Mouse (Mus musculus) limb, embryonic 13.5 days (tissue): ENCODE measurements around the gene Prdm12. TPM values are rescaled to one million over a fixed set of nuclear protein-coding genes. Genes with fewer than 3 reads are reported as not detected.

ENCODE experiments used
- ATAC-seq: fragments of 200-750 bp; cut with Nextera tagmentation; 2 replicates; pipeline ENCODE4 v1.8.0; 2017; ENCODE audit warnings: low read depth, moderate number of reproducible peaks, moderate TSS enrichment; ENCODE audit not compliant: low FRiP score
- H3K27ac ChIP-seq: fragments of 300-500 bp; sonication (generic); 2 replicates; pipeline ENCODE4 v1.5.1; 2015; ENCODE audit warnings: inconsistent platforms, mild to moderate bottlenecking, moderate library complexity
- H3K27me3 ChIP-seq: fragments of 300-500 bp; sonication (generic); 2 replicates; pipeline ENCODE4 v1.6.1; 2015; ENCODE audit warnings: mild to moderate bottlenecking, inconsistent platforms
- H3K36me3 ChIP-seq: fragments of 300-500 bp; sonication (generic); 2 replicates; pipeline ENCODE4 v1.6.1; 2015; ENCODE audit warnings: inconsistent platforms, mild to moderate bottlenecking, moderate library complexity
- H3K4me1 ChIP-seq: fragments of 300-500 bp; sonication (generic); 2 replicates; pipeline ENCODE4 v1.6.1; 2015; ENCODE audit warnings: inconsistent platforms
- H3K4me2 ChIP-seq: fragments of 300-500 bp; sonication (generic); replicated peaks from 2 replicates; pipeline ENCODE4 v1.6.1; 2015; ENCODE audit warnings: inconsistent platforms, mild to moderate bottlenecking, moderate library complexity
- H3K4me3 ChIP-seq: fragments of 300-500 bp; sonication (generic); 2 replicates; pipeline ENCODE4 v1.5.1; 2015; ENCODE audit warnings: moderate library complexity, mild to moderate bottlenecking, inconsistent platforms
- H3K9ac ChIP-seq: fragments of 300-500 bp; sonication (generic); 2 replicates; pipeline ENCODE4 v1.6.1; 2015; ENCODE audit warnings: mild to moderate bottlenecking, inconsistent platforms
- H3K9me3 ChIP-seq: fragments of 300-500 bp; sonication (generic); 2 replicates; pipeline ENCODE4 v1.6.1; 2016; ENCODE audit warnings: inconsistent platforms
- WGBS: fragments of 180-500 bp; shearing (Covaris S2); methylation state at CpG from one replicate; pipeline ENCODE4 v1.1.7; 2015; 5-methylcytosine and 5-hydroxymethylcytosine counted together
- polyA plus RNA-seq: library from polyadenylated mRNA; unstranded; fragments of >200 nt; fragmentation: Nextera tagmentation; extraction: Ambion mirVana; gene quantifications from 2 replicates; pipeline ENCODE4 v1.2.1, GENCODE M21; 2015

The Prdm12 gene
- polyA plus RNA-seq, 1 experiment from 2014 or later, result not detected

DNA sequence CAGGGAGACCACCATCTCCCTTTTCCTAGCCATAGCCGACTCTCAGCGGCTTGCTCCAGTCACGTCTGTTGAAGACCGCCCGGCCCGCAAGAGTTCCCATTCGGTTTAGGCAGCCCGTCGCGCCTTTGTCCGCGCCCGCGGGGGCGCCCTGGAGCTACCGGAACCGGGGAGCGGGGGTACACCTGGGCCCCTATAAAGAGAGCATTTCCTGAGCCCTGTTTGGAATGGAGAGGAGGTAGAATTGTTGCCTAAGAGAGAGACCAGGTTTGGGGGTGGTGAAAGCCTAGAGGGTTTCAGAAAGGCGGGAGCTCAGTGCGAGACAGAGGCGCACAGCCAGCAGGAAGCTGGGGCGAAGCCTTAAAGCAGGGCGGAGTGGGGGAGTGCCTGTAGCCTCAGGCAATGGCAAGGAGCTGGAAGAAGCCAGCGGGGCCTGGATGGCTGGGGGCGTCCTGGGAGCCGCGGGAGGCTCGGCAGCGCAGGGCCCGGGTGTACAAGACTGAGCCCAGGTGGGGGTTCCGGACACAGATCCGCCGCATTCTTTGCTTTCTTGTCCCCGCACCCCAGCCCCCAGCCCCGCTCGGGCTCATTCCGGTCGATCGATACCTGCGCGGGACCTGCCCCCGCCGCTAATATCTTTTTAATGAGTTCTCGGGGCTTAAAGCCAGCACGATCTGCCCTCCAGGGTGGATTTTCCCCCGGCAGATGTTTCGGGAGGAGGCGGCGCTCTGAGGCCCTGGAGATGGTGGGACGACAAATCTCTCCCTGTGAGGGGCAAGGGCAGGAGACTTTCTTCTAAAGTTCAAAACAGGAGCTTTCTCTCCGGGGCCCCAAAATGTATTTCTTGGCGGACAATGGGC is 4.3 kb upstream of the Prdm12 start:
- WGBS, result under 1% methylated on average over 52 of the region's 52 CpGs

DNA sequence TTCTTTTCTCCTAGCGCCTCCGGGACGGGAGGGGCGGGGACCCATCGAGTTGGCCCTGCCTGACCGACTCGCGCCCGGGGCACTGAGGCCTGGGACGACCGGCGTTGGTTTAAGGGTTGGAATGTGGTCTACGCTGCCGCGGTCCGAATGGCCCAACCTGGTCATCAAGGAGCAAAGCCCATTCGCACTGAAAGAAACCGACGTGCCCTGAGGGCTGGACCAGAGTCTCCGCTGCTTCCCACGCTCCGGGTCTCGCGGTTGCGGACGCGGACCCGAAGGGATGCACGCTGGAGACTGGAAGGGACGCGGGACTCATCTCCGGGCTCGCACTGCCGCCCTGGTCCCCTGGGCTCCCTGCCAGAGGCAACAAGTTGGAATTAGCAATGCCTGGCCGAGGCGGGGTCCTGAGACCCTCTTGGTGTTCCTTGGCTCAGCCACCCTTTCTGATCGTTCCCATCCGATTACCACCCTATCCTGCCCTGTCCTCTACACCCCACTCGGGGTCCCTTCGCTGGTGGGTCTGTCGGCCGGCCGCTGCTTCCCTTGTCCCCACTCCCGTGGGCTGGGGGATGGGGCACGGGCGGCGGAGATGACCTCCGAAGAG is 3.6 kb upstream of the Prdm12 start:
- H3K4me1 ChIP-seq, result peaks cover 52% of the 10 kb centered on the region
- under 1% methylated on average over 48 of the region's 48 CpGs for WGBS
- peak overlapping the region; percentile 33 for H3K4me3 ChIP-seq
- no peak overlapping the region for H3K9ac ChIP-seq
- peaks cover 100% of the 10 kb centered on the region for H3K27me3 ChIP-seq
- no peaks in the 10 kb centered on the region for H3K36me3 ChIP-seq
- peak overlapping the region; percentile 58 for H3K4me2 ChIP-seq
- no peaks in the 10 kb centered on the region for H3K9me3 ChIP-seq
- no peak overlapping the region for H3K27ac ChIP-seq
- ATAC-seq, result peak; percentile 6; the same call in 1 of the 2 replicates

More for the DNA sequence above, 4.3 kb upstream of the Prdm12 start:
- Histone ChIP-seq H3K9me3 (no peaks in the 10 kb centered on the region), H3K36me3 (no peaks in the 10 kb centered on the region), H3K27ac (no peak overlapping the region), H3K27me3 (peaks cover 100% of the 10 kb centered on the region), H3K4me3 (peak overlapping the region; percentile 33), H3K4me2 (peak overlapping the region; percentile 58), H3K9ac (no peak overlapping the region), H3K4me1 (peaks cover 48% of the 10 kb centered on the region)
- no peak for ATAC-seq

DNA sequence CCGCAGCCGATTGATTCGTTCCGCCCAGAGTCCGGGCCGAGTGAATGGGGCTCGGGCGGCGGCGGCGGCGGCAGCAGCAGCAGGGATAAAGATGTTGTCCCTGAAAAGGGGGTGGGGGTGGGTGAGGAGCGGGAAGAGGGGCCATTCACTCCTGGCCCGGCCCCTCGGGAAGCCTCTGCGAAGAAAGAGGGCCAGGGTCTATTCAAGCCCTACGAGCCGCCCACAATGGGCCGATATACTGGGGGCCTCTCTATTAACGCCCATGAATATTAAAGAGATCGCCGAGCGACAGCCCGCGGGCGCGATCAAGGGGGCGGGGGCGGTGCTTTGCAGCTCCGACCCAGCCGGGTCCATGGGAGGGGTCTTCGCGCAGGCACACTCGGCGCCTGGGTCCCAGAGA is 3.1 kb upstream of the Prdm12 start:
- Histone ChIP-seq H3K4me3 (peak overlapping the region; percentile 33), H3K9ac (0 out of 2 replicates have a peak overlapping the region, but pooled peaks have one; percentile 13), H3K27ac (no peak overlapping the region), H3K4me2 (peak overlapping the region; percentile 58), H3K4me1 (peaks cover 52% of the 10 kb centered on the region), H3K36me3 (no peaks in the 10 kb centered on the region), H3K9me3 (no peaks in the 10 kb centered on the region), H3K27me3 (peaks cover 100% of the 10 kb centered on the region)
- ATAC-seq, result no peak
- under 1% methylated on average over 35 of the region's 35 CpGs for WGBS

DNA sequence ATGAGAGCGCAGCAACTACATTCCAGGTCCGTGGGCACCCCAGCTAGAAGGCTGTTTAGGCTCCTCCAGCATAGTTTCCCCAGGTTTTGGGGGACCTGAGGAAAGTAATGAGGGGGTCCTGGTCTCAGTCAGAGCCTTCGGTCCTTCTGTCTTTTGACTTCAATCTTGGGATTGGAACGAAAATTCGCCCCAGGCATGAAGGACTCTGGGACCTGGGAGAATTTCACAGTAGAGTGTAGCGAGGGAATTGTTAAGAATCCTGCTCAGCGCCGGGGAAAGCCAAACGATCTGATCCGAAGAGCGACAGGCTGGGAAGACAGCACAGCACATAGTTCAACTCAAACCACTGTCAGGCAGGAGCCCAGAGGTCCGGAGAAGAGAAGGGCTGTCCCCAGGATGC is 2.5 kb upstream of the Prdm12 start:
- no peaks in the 10 kb centered on the region for H3K36me3 ChIP-seq
- peak overlapping the region; percentile 58 for H3K4me2 ChIP-seq
- 0 out of 2 replicates have a peak overlapping the region, but pooled peaks have one; percentile 13 for H3K9ac ChIP-seq
- WGBS, result 2% methylated on average over 12 of the region's 12 CpGs
- no peak overlapping the region for H3K27ac ChIP-seq
- H3K27me3 ChIP-seq, result peaks cover 100% of the 10 kb centered on the region
- peak overlapping the region; percentile 33 for H3K4me3 ChIP-seq
- peaks cover 52% of the 10 kb centered on the region for H3K4me1 ChIP-seq
- H3K9me3 ChIP-seq, result no peaks in the 10 kb centered on the region
- ATAC-seq, result no peak

DNA sequence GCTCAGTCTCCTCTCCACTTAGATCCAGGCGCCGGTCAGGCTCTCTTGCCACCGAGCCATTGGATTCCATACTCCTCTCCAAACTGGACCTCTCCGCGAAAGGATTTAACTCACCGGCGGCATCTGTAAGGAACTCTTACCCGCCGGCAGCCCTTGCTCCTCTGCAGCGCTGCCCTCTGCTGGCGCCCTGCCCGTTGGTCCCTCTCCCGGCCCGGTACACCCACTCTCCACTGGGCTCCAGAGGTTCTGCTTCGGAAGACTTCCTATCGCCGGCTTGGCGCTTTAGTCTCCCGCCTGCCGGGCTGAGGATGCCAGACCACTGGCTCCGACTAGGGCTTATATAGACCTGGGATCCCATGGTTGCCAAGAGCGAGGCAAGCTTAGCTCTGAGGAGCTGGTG is 2.0 kb upstream of the Prdm12 start:
- Histone ChIP-seq H3K36me3 (no peaks in the 10 kb centered on the region), H3K4me1 (peaks cover 52% of the 10 kb centered on the region), H3K9me3 (no peaks in the 10 kb centered on the region), H3K4me3 (peak overlapping the region; percentile 33; the same call in 1 of the 2 replicates), H3K9ac (no peak overlapping the region), H3K27ac (no peak overlapping the region), H3K27me3 (peaks cover 100% of the 10 kb centered on the region), H3K4me2 (peak overlapping the region; percentile 17; the same call in 1 of the 2 replicates)
- no peak for ATAC-seq
- under 1% methylated on average over 22 of the region's 22 CpGs for WGBS

DNA sequence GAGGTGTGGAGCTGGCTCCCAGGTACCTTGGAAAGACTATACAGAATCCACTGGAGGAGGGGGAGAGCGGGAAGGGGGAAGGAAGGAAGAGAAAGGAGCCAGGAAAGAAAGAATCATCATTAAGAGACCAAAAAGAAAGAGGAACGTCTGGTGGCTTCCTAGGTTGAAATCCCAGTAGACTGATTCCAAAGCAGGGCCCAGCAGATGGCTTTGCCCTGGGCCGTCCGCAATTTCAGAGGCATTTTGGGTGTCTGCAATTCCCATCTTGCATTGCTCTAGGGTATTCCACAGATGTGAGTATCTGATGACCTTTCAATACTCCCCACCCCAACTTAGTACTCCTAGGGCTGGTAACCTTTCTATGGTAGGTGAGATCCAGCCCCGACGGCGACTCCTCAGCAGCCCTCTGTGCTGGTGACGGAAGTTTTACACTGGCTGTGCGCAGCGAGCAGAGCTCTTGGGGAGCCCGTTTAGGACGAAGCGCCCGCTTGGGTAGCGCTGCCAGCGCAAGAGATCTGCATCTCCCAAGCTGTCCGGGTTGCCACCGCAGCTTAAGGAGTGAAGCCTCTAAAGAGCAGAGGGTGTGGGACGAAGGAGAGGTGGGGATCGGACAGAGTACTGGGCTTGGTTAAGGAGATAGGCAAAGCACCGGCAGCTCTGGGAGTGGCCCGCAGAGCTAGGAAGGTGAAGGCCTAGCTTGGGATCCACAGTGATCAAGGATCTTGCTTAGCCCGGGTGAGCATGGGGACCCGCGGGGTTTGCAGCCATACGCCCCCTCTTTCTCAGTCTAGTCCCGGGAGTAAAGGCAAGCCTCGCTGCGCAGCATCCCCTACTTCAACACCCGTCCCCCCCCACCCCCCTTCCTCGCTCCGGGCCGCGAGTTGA is 1.0 kb upstream of the Prdm12 start:
- Histone ChIP-seq H3K9ac (no peak overlapping the region), H3K4me1 (peaks cover 52% of the 10 kb centered on the region), H3K9me3 (no peaks in the 10 kb centered on the region), H3K27ac (no peak overlapping the region), H3K4me2 (no peak overlapping the region), H3K4me3 (peak overlapping the region; percentile 3), H3K27me3 (peaks cover 100% of the 10 kb centered on the region), H3K36me3 (no peaks in the 10 kb centered on the region)
- ATAC-seq, result no peak
- WGBS, result 2% methylated on average over 33 of the region's 34 CpGs

DNA sequence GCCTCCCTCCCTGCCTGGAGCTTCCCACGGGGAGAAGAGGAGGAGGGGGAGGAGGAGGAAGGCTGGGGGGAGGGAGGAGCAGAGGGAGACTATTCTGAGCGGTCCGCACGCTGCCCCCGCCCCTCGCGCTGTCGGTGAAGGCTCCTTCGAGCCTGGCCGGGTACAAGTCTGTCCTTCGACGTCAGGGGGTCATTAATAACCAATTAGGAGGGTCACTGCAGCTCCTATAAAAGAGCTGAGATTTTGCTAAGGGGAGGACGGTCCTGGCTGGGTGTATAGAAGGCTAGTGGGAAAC is 424 bp upstream of the Prdm12 start:
- Histone ChIP-seq H3K4me2 (no peak overlapping the region), H3K36me3 (no peaks in the 10 kb centered on the region), H3K9me3 (no peaks in the 10 kb centered on the region), H3K27ac (no peak overlapping the region), H3K4me1 (peaks cover 52% of the 10 kb centered on the region), H3K27me3 (peaks cover 100% of the 10 kb centered on the region), H3K4me3 (peak overlapping the region; percentile 3), H3K9ac (no peak overlapping the region)
- no peak for ATAC-seq
- 1% methylated on average over 12 of the region's 13 CpGs for WGBS

DNA sequence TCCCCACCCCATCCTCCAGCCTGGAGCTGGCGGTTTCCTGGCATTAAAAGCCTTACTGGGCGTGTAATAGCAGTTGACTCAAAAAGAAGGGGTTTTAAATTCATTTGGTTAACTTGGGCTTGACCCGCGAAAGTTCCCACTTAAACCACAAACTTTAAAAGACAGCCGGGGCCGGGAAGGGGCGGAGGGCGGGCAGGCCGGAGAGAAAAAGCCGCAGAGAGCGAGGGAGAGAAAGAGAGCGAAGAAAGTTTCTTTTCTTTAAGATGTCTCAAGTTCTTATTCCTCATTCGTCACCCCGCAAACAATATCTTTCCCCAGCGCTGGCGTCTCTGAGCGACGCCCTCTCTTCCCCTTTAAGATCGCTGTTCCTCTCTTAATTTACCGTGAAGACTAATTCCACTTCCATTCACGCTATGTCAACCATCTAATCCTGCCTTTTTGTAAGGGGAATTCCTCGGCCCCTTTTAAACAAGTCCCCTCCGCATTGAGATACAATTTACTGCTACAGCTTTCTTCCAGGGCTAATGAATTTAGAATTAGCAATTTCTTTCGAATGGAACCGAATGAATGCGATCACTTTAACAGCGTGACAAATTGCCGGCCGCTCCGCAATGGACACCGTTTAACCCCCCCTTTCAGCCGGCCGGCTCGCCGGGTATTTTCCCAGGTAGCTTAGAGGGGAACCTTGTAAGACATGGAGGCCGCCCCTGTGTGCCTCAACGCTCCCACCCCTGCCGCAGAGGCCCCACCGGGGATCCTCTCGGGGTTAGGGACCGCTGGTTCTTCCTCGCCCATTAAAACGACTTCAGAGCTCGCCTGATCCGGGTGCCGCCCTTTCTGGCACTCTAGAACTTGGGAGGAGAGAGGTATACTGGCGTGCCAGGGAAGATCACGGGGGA is 1.0 kb downstream of the Prdm12 start:
- no peak for ATAC-seq
- no peak overlapping the region for H3K9ac ChIP-seq
- peaks cover 44% of the 10 kb centered on the region for H3K4me1 ChIP-seq
- no peaks in the 10 kb centered on the region for H3K36me3 ChIP-seq
- H3K27ac ChIP-seq, result no peak overlapping the region
- no peaks in the 10 kb centered on the region for H3K9me3 ChIP-seq
- H3K4me3 ChIP-seq, result no peak overlapping the region; the same call in 1 of the 2 replicates
- peak overlapping the region; percentile 7; the same call in 1 of the 2 replicates for H3K4me2 ChIP-seq
- peaks cover 100% of the 10 kb centered on the region for H3K27me3 ChIP-seq
- WGBS, result 1% methylated on average over 48 of the region's 48 CpGs

DNA sequence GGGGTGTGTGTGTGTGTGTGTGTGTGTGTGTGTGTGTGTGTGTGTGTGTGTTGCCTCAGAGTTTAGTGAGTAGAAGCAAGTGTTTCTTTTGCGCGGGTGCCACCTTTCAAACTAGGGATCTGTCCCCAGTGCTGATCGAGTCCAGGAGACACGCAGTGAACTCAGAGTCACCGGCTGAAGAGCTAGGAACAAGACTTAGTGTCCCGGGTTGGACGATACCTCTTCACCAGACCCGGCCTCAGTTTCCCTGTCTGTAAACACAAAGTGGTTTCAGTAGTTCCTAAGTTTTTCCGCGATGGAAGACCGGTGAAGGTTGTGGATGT is 1.6 kb downstream of the Prdm12 start:
- under 1% methylated on average over 11 of the region's 11 CpGs for WGBS
- no peak overlapping the region for H3K4me3 ChIP-seq
- H3K36me3 ChIP-seq, result no peaks in the 10 kb centered on the region
- no peak for ATAC-seq
- H3K27ac ChIP-seq, result no peak overlapping the region
- no peak overlapping the region for H3K9ac ChIP-seq
- H3K4me1 ChIP-seq, result peaks cover 38% of the 10 kb centered on the region
- no peaks in the 10 kb centered on the region for H3K9me3 ChIP-seq
- H3K27me3 ChIP-seq, result peaks cover 100% of the 10 kb centered on the region
- H3K4me2 ChIP-seq, result no peak overlapping the region

DNA sequence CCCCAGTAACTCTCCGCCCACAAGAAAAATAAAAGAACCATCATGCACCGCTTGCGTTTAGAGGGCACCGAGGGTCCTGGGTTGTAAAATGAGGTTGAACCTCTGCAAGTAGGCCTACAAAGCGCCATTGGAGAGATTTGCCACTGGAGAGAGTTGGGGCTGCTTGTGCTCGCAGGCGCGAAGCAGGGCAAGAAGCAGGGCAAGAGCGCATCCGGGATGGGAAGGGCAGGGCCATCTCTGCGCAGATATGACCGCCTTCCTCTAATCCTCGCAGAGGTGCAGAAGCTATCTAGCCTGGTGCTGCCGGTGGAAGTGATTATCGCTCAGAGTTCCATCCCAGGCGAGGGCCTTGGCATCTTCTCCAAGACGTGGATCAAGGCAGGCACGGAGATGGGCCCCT is 2.1 kb downstream of the Prdm12 start:
- H3K27me3 ChIP-seq, result peaks cover 100% of the 10 kb centered on the region
- 5% methylated on average over 18 of the region's 18 CpGs for WGBS
- no peak for ATAC-seq
- H3K4me1 ChIP-seq, result peaks cover 33% of the 10 kb centered on the region
- no peaks in the 10 kb centered on the region for H3K9me3 ChIP-seq
- no peak overlapping the region for H3K4me2 ChIP-seq
- H3K9ac ChIP-seq, result no peak overlapping the region
- no peak overlapping the region for H3K4me3 ChIP-seq
- no peak overlapping the region for H3K27ac ChIP-seq
- H3K36me3 ChIP-seq, result no peaks in the 10 kb centered on the region
